9 mouse cellular contexts compared by ENCODE assay signal in the genomic region with DNA sequence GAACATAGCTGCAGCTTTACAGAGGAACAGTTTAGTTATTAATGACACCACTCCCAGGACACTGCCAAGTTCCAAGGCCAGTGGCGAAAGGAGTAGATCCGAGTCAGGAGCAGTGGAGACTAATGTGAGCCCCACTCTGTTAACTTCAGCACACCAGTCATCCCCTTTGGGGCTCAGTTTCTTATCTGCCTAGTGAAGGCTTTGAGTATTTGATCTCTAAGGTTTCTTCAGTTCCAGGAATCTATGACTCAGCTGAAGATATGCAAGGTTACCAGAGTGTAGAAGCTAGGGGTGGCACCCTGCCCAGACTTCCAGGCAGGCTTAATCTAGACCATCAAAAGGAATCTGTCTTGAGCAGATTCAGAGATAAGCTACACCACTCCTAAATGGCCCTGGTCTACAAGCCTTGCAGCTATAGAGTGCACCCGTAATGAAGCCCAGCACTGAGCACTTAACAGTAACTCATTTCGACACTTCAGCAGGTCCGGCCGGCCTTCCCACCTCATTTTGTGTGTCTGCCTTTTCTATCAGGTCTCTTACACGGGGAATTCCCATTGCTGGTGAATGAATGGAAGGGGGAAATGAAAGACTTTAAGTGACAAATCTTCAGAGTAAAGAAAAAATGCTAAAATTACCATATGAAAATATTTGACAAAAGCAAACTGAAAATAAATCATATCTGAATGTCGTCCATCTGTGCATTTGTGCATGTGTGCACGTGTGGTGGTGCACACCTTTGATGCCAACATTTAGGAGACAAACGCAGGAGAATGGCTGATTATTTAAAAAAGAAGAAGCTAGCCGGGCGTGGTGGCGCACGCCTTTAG. TPM values are rescaled to one million over a fixed set of nuclear protein-coding genes. Genes with fewer than 3 reads are reported as not detected.
A peak's percentile ranks its signal among the peaks of the same experiment; 100 is the strongest.
DNase-seq lines count a peak whose midpoint lies in the region; ATAC-seq lines count a peak whose summit lies in the region.
"Had no signal": no experiment of that assay in that cellular context is flagged by ENCODE, and none has a peak within 500 bp of the region (broad histone marks: within the 10 kb centered on the region; RNA-seq: fewer than 3 reads in every experiment).

No protein-coding gene starts in this region.

- H3K27me3 ChIP-seq in heart, embryonic 12.5 days (replicated peaks) = no peaks in the 10 kb centered on the region
- no peaks in the 10 kb centered on the region for H3K27me3 ChIP-seq in liver, embryonic 11.5 days (replicated peaks; ENCODE audit: control insufficient read depth, insufficient read depth, low read length)

- H3K27ac ChIP-seq in heart, embryonic 12.5 days (ENCODE audit: poor library complexity, severe bottlenecking) = no peak overlapping the region
- H3K27ac ChIP-seq in liver, embryonic 11.5 days (ENCODE audit: low read depth, low read length) = peak overlapping the region; percentile 63

- peak; percentile 44 for ATAC-seq in heart, embryonic 12.5 days (ENCODE audit: insufficient number of reproducible peaks, low FRiP score)
- ATAC-seq in liver, embryonic 11.5 days (replicated peaks; ENCODE audit: low FRiP score) = peak; percentile 86

- H3K9ac ChIP-seq in heart, embryonic 12.5 days = no peak overlapping the region
- H3K9ac ChIP-seq in liver, embryonic 11.5 days (ENCODE audit: low read depth, low read length) = no peak overlapping the region

- DNase-seq in heart, postnatal 14 days = no peak
- DNase-seq in MN1 (ENCODE audit: low spot score) = peak; percentile 71
- peak; percentile 54 for DNase-seq in fibroblast of lung, adult 2 months (ENCODE audit: low read depth)
- DNase-seq in liver, embryonic 11.5 days (ENCODE audit: low spot score) = no peak
- DNase-seq in urinary bladder, adult 2 months (ENCODE audit: low spot score) = peak; percentile 37
- DNase-seq in natural killer cell, adult 2 months (ENCODE audit: low spot score in 2 of 2) = no peak
- no peak for DNase-seq in thymus, postnatal 0 days (ENCODE audit: low spot score)

- H3K9me3 ChIP-seq in heart, embryonic 12.5 days (replicated peaks) = no peaks in the 10 kb centered on the region
- no peaks in the 10 kb centered on the region for H3K9me3 ChIP-seq in liver, embryonic 11.5 days (ENCODE audit: control insufficient read depth, low read length)

- WGBS in heart, embryonic 12.5 days = 61% methylated on average over 14 of the region's 14 CpGs
- WGBS in liver, embryonic 11.5 days = 65% methylated on average over 14 of the region's 14 CpGs

- H3K4me3 ChIP-seq in heart, embryonic 12.5 days = no peak overlapping the region
- no peak overlapping the region for H3K4me3 ChIP-seq in liver, embryonic 11.5 days (ENCODE audit: low read depth, low read length)

- peaks cover 18% of the 10 kb centered on the region for H3K4me1 ChIP-seq in heart, embryonic 12.5 days (replicated peaks)
- peaks cover 47% of the 10 kb centered on the region for H3K4me1 ChIP-seq in liver, embryonic 11.5 days (replicated peaks; ENCODE audit: control insufficient read depth, insufficient read depth, low read length)

- no peak overlapping the region for H3K4me2 ChIP-seq in heart, embryonic 12.5 days
- H3K4me2 ChIP-seq in liver, embryonic 11.5 days = peak overlapping the region; percentile 45

- H3K36me3 ChIP-seq in heart, embryonic 12.5 days = no peaks in the 10 kb centered on the region
- H3K36me3 ChIP-seq in liver, embryonic 11.5 days (ENCODE audit: control insufficient read depth, insufficient read depth, low read length) = no peaks in the 10 kb centered on the region

- intact Hi-C loops in heart, postnatal 14 days (cut with DNase I) = no loop called here

RNA-seq across cellular contexts. Expression of a gene that starts 21.0 kb away (rescaled TPM):
- polyA plus RNA-seq in heart, embryonic 12.5 days (2016; fragmentation: Nextera tagmentation; extraction: Ambion mirVana) = 37.4 and 40.0 TPM in 2 replicates
- 10 to 100 TPM; 54.0 to 56.7 TPM for total RNA-seq in heart, postnatal 14 days (2021)
- polyA plus RNA-seq in liver, embryonic 11.5 days (2014; fragmentation: Nextera tagmentation; extraction: Ambion mirVana) = 84.2 and 90.0 TPM in 2 replicates
- polyA plus RNA-seq in urinary bladder, adult 2 months (2012; rRNA removed) = 84.5 and 91.6 TPM in 2 replicates
- 77.7 and 80.4 TPM in 2 replicates for polyA plus RNA-seq in thymus, postnatal 0 days (2015; fragmentation: Nextera tagmentation; extraction: Ambion mirVana)

RNA-seq across cellular contexts. Expression of a gene that starts 28.2 kb away (rescaled TPM):
- 105 and 107 TPM in 2 replicates for polyA plus RNA-seq in heart, embryonic 12.5 days (2016; fragmentation: Nextera tagmentation; extraction: Ambion mirVana)
- total RNA-seq in heart, postnatal 14 days (2021) = 10 to 100 TPM; 58.8 to 68.4 TPM
- polyA plus RNA-seq in liver, embryonic 11.5 days (2014; fragmentation: Nextera tagmentation; extraction: Ambion mirVana) = 311 and 329 TPM in 2 replicates
- polyA plus RNA-seq in urinary bladder, adult 2 months (2012; rRNA removed) = 73.3 and 84.5 TPM in 2 replicates
- polyA plus RNA-seq in thymus, postnatal 0 days (2015; fragmentation: Nextera tagmentation; extraction: Ambion mirVana) = 368 and 388 TPM in 2 replicates

RNA-seq across cellular contexts. Expression of a gene that starts 28.3 kb away (rescaled TPM):
- 345 and 349 TPM in 2 replicates for polyA plus RNA-seq in heart, embryonic 12.5 days (2016; fragmentation: Nextera tagmentation; extraction: Ambion mirVana)
- 100 to 1,000 TPM; 326 to 358 TPM for total RNA-seq in heart, postnatal 14 days (2021)
- polyA plus RNA-seq in liver, embryonic 11.5 days (2014; fragmentation: Nextera tagmentation; extraction: Ambion mirVana) = 640 and 660 TPM in 2 replicates
- 111 and 120 TPM in 2 replicates for polyA plus RNA-seq in urinary bladder, adult 2 months (2012; rRNA removed)
- 321 and 329 TPM in 2 replicates for polyA plus RNA-seq in thymus, postnatal 0 days (2015; fragmentation: Nextera tagmentation; extraction: Ambion mirVana)

RNA-seq across cellular contexts. Expression of a gene that starts 47.9 kb away (rescaled TPM):
- not detected in 2 replicates for polyA plus RNA-seq in heart, embryonic 12.5 days (2016; fragmentation: Nextera tagmentation; extraction: Ambion mirVana)
- total RNA-seq in heart, postnatal 14 days (2021) = under 1 TPM; 0.41 to 0.65 TPM
- polyA plus RNA-seq in liver, embryonic 11.5 days (2014; fragmentation: Nextera tagmentation; extraction: Ambion mirVana) = not detected in 2 replicates
- 0.52 and 0.57 TPM in 2 replicates for polyA plus RNA-seq in urinary bladder, adult 2 months (2012; rRNA removed)
- polyA plus RNA-seq in thymus, postnatal 0 days (2015; fragmentation: Nextera tagmentation; extraction: Ambion mirVana) = 0.10 and 0.15 TPM in 2 replicates
- polyA plus RNA-seq: intestine, embryonic 14.5 days had no signal

RNA-seq across cellular contexts. Expression of a gene that starts 54.7 kb away (rescaled TPM):
- polyA plus RNA-seq in heart, embryonic 12.5 days (2016; fragmentation: Nextera tagmentation; extraction: Ambion mirVana) = 4.4 and 4.9 TPM in 2 replicates
- total RNA-seq in heart, postnatal 14 days (2021) = 1 to 10 TPM; 4.2 to 8.5 TPM
- 49.5 and 50.3 TPM in 2 replicates for polyA plus RNA-seq in liver, embryonic 11.5 days (2014; fragmentation: Nextera tagmentation; extraction: Ambion mirVana)
- 17.0 and 18.2 TPM in 2 replicates for polyA plus RNA-seq in urinary bladder, adult 2 months (2012; rRNA removed)
- 157 and 167 TPM in 2 replicates for polyA plus RNA-seq in thymus, postnatal 0 days (2015; fragmentation: Nextera tagmentation; extraction: Ambion mirVana)

Comparison
In these comparisons a context has a peak if more than half of its experiments do, and no peak if none do; other contexts are left out.
1. DNase-seq: peak in MN1 (single experiment), fibroblast of lung, adult 2 months (single experiment) and urinary bladder, adult 2 months (single experiment); none in heart, postnatal 14 days (0 of 2), liver, embryonic 11.5 days (single experiment), natural killer cell, adult 2 months (0 of 2) and thymus, postnatal 0 days (single experiment).